10 mouse cellular contexts compared by ENCODE assay signal in genomic region chr19:23862736-23863135, GRCm38 (mm10).
DNase-seq lines count a peak whose midpoint lies in the region; ATAC-seq and TF ChIP-seq lines count a peak whose summit lies in the region.
"Had no signal": no experiment of that assay in that cellular context is flagged by ENCODE, and none has a peak within 500 bp of the region (broad histone marks: within the 10 kb centered on the region; RNA-seq: fewer than 3 reads in every experiment).

No protein-coding gene starts in this region.

- H3K4me1 ChIP-seq in heart, embryonic 12.5 days (replicated peaks), result peaks cover 7% of the 10 kb centered on the region
- H3K4me1 ChIP-seq in liver, embryonic 14.5 days (replicated peaks; ENCODE audit: control insufficient read depth in 2 of 2, insufficient read depth in 2 of 2, low read length in 1 of 2), result no peaks in the 10 kb centered on the region
- no peaks in the 10 kb centered on the region for H3K4me1 ChIP-seq in liver, embryonic 12.5 days

- H3K36me3 ChIP-seq in heart, embryonic 12.5 days, result no peaks in the 10 kb centered on the region
- no peaks in the 10 kb centered on the region for H3K36me3 ChIP-seq in liver, embryonic 14.5 days (replicated peaks; ENCODE audit: control insufficient read depth, insufficient read depth, low read depth)
- H3K36me3 ChIP-seq in liver, embryonic 12.5 days, result no peaks in the 10 kb centered on the region

- H3K9me3 ChIP-seq in heart, embryonic 12.5 days (replicated peaks), result peaks cover 3% of the 10 kb centered on the region
- no peaks in the 10 kb centered on the region for H3K9me3 ChIP-seq in liver, embryonic 14.5 days (ENCODE audit: control insufficient read depth, low read length)
- H3K9me3 ChIP-seq in liver, embryonic 12.5 days (replicated peaks), result no peaks in the 10 kb centered on the region

- DNase-seq in heart, adult 18-20 months, result peak; percentile 13 to 33
- no peak for DNase-seq in liver, embryonic 14.5 days (ENCODE audit: low read depth in 3 of 3, low spot score in 3 of 3)
- DNase-seq in NIH3T3 (ENCODE audit: low read depth), result peak; percentile 12
- peak; percentile 31 for DNase-seq in kidney, postnatal 10 days
- DNase-seq in right cerebral cortex, postnatal 14 days, result no peak
- DNase-seq: left cerebral cortex, postnatal 4 days had no signal

- no peak overlapping the region for H3K4me2 ChIP-seq in heart, embryonic 12.5 days
- H3K4me2 ChIP-seq in liver, embryonic 14.5 days (ENCODE audit: low read depth), result no peak overlapping the region
- no peak overlapping the region for H3K4me2 ChIP-seq in liver, embryonic 12.5 days

- 48% methylated on average over 4 of the region's 4 CpGs for WGBS in heart, embryonic 12.5 days
- 40% methylated on average over 4 of the region's 4 CpGs for WGBS in liver, embryonic 14.5 days (ENCODE audit: insufficient replicate concordance)
- 37% methylated on average over 4 of the region's 4 CpGs for WGBS in liver, embryonic 12.5 days (ENCODE audit: insufficient replicate concordance)

- ATAC-seq in heart, embryonic 12.5 days (ENCODE audit: insufficient number of reproducible peaks, low FRiP score), result no peak
- no peak for ATAC-seq in liver, embryonic 14.5 days (ENCODE audit: insufficient read depth)
- no peak for ATAC-seq in liver, embryonic 12.5 days
- ATAC-seq in megakaryocyte-erythroid progenitor cell, adult 5-6 weeks (replicated peaks; ENCODE audit: low FRiP score, low TSS enrichment, poor library complexity, severe bottlenecking), result no peak
- ATAC-seq: forebrain, embryonic 16.5 days had no signal

- TF ChIP-seq EP300 in liver, embryonic 14.5 days (IDR thresholded peaks at IDR 0.05; ENCODE audit: low read depth), result no peak

- no peak overlapping the region for H3K4me3 ChIP-seq in heart, embryonic 12.5 days
- H3K4me3 ChIP-seq in liver, embryonic 14.5 days (ENCODE audit: insufficient read depth in 1 of 2, low read depth in 2 of 2, low read length in 2 of 2), result no peak overlapping the region
- no peak overlapping the region for H3K4me3 ChIP-seq in liver, embryonic 12.5 days

- H3K9ac ChIP-seq in heart, embryonic 12.5 days, result no peak overlapping the region
- H3K9ac ChIP-seq in liver, embryonic 14.5 days (replicated peaks), result no peak overlapping the region
- no peak overlapping the region for H3K9ac ChIP-seq in liver, embryonic 12.5 days

- 0 out of 2 replicates have a peak, but pooled peaks have one; percentile 13 for TF ChIP-seq CTCF in liver, embryonic 14.5 days (IDR thresholded peaks at IDR 0.05; ENCODE audit: low read depth)

- H3K27me3 ChIP-seq in heart, embryonic 12.5 days (replicated peaks), result no peaks in the 10 kb centered on the region
- H3K27me3 ChIP-seq in liver, embryonic 14.5 days (ENCODE audit: control insufficient read depth, insufficient read depth, low read length), result no peaks in the 10 kb centered on the region
- no peaks in the 10 kb centered on the region; the same call in 1 of the 2 replicates for H3K27me3 ChIP-seq in liver, embryonic 12.5 days (replicated peaks)

- H3K27ac ChIP-seq in heart, embryonic 12.5 days (ENCODE audit: poor library complexity, severe bottlenecking), result no peak overlapping the region
- H3K27ac ChIP-seq in liver, embryonic 14.5 days, result no peak overlapping the region
- no peak overlapping the region for H3K27ac ChIP-seq in liver, embryonic 12.5 days

Comparison
In these comparisons a context has a peak if more than half of its experiments do, and no peak if none do; other contexts are left out.
1. DNase-seq: peak in heart, adult 18-20 months (2 of 2), NIH3T3 (single experiment) and kidney, postnatal 10 days (single experiment); none in liver, embryonic 14.5 days (0 of 3) and right cerebral cortex, postnatal 14 days (single experiment).